19 mouse cellular contexts compared by ENCODE assay signal in the genomic region with DNA sequence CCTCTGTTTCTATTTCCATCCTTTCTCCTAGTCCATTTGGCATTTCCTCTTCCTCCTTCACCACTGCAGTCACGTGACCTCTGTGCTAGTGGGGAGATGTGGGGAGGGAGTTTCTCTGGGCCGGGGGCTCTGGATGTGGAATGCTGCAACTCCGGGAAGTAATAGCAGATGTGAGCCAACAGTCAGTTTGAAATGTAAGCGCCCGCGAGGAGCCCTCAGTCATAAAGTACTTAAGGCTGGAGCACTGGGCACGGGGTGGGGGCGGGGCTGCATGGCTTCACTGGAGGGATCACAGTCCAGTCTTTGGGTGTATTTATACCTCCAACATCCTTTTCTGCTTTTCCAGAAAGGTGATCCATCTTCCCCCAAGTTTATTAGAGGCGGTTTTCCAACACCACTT.
A peak's percentile ranks its signal among the peaks of the same experiment; 100 is the strongest.
DNase-seq lines count a peak whose midpoint lies in the region; ATAC-seq and TF ChIP-seq lines count a peak whose summit lies in the region.
"Had no signal": no experiment of that assay in that cellular context is flagged by ENCODE, and none has a peak within 500 bp of the region (broad histone marks: within the 10 kb centered on the region; RNA-seq: fewer than 3 reads in every experiment).

No protein-coding gene starts in this region.

- H3K27me3 ChIP-seq in lung, embryonic 16.5 days (ENCODE audit: control insufficient read depth, insufficient read depth, low read depth, low read length), result no peaks in the 10 kb centered on the region
- H3K27me3 ChIP-seq in intestine, embryonic 16.5 days (replicated peaks; ENCODE audit: control insufficient read depth, insufficient read depth, low read length), result no peaks in the 10 kb centered on the region
- H3K27me3 ChIP-seq in heart, adult 2 months (ENCODE audit: control insufficient read depth, insufficient read depth, low read length), result no peaks in the 10 kb centered on the region
- H3K27me3 ChIP-seq: lung, embryonic 15.5 days had no signal

- WGBS in lung, embryonic 16.5 days, result 30% methylated on average over 9 of the region's 9 CpGs
- WGBS in intestine, embryonic 16.5 days, result 34% methylated on average over 9 of the region's 9 CpGs
- 68% methylated on average over 9 of the region's 9 CpGs for WGBS in heart, adult 2 months

- no peaks in the 10 kb centered on the region for H3K9me3 ChIP-seq in lung, embryonic 16.5 days (ENCODE audit: control insufficient read depth, low read length)
- no peaks in the 10 kb centered on the region for H3K9me3 ChIP-seq in intestine, embryonic 16.5 days (ENCODE audit: control insufficient read depth, low read length)
- H3K9me3 ChIP-seq: forebrain, embryonic 15.5 days; heart, embryonic 10.5 days; lung, embryonic 15.5 days; midbrain, embryonic 12.5 days had no signal

- H3K4me1 ChIP-seq in lung, embryonic 16.5 days (replicated peaks; ENCODE audit: control insufficient read depth, insufficient read depth, low read length), result no peaks in the 10 kb centered on the region; the same call in 1 of the 2 replicates
- peaks cover 13% of the 10 kb centered on the region; the same call in 1 of the 2 replicates for H3K4me1 ChIP-seq in intestine, embryonic 16.5 days (ENCODE audit: control insufficient read depth, insufficient read depth, low read length)
- H3K4me1 ChIP-seq in heart, adult 2 months (ENCODE audit: control insufficient read depth, insufficient read depth, low read length), result no peaks in the 10 kb centered on the region

- no peaks in the 10 kb centered on the region for H3K36me3 ChIP-seq in lung, embryonic 16.5 days (ENCODE audit: control insufficient read depth, insufficient read depth, low read length)
- H3K36me3 ChIP-seq in intestine, embryonic 16.5 days (ENCODE audit: control insufficient read depth, insufficient read depth, low read length), result no peaks in the 10 kb centered on the region
- no peaks in the 10 kb centered on the region for H3K36me3 ChIP-seq in heart, adult 2 months (ENCODE audit: control insufficient read depth, insufficient read depth, low read length)
- H3K36me3 ChIP-seq: forebrain, embryonic 15.5 days; heart, embryonic 10.5 days; lung, embryonic 15.5 days; midbrain, embryonic 12.5 days had no signal

- no peak for TF ChIP-seq CTCF in heart, adult 2 months (IDR thresholded peaks at IDR 0.05)

- no peak overlapping the region for H3K4me3 ChIP-seq in lung, embryonic 16.5 days (ENCODE audit: low read length)
- no peak overlapping the region for H3K4me3 ChIP-seq in intestine, embryonic 16.5 days (ENCODE audit: low read length)
- no peak overlapping the region for H3K4me3 ChIP-seq in heart, adult 2 months
- H3K4me3 ChIP-seq: forebrain, embryonic 15.5 days; heart, embryonic 10.5 days; lung, embryonic 15.5 days; midbrain, embryonic 12.5 days; myocyte had no signal

- no peak overlapping the region for H3K4me2 ChIP-seq in lung, embryonic 16.5 days (ENCODE audit: low read depth, low read length)
- H3K4me2 ChIP-seq in intestine, embryonic 16.5 days (ENCODE audit: low read depth, low read length), result no peak overlapping the region
- H3K4me2 ChIP-seq: forebrain, embryonic 15.5 days; lung, embryonic 15.5 days; midbrain, embryonic 12.5 days had no signal

- intact Hi-C loops in heart, adult 2 months (cut with DNase I), result no loop called here

- no peak overlapping the region for H3K9ac ChIP-seq in lung, embryonic 16.5 days (ENCODE audit: low read length)
- H3K9ac ChIP-seq in intestine, embryonic 16.5 days (ENCODE audit: low read depth, low read length), result no peak overlapping the region
- H3K9ac ChIP-seq in heart, adult 2 months (ENCODE audit: low read depth, low read length), result no peak overlapping the region
- H3K9ac ChIP-seq: forebrain, embryonic 15.5 days; lung, embryonic 15.5 days; midbrain, embryonic 12.5 days had no signal

- no peak for TF ChIP-seq POLR2A in heart, adult 2 months (IDR thresholded peaks at IDR 0.05; ENCODE audit: insufficient read depth, low read depth, low read length)

- H3K27ac ChIP-seq in lung, embryonic 16.5 days (ENCODE audit: low read length), result no peak overlapping the region
- no peak overlapping the region for H3K27ac ChIP-seq in intestine, embryonic 16.5 days (ENCODE audit: low read length)
- no peak overlapping the region for H3K27ac ChIP-seq in heart, adult 2 months
- H3K27ac ChIP-seq: forebrain, embryonic 15.5 days; heart, embryonic 10.5 days; lung, embryonic 15.5 days; midbrain, embryonic 12.5 days had no signal

- 0 out of 2 replicates have a peak, but pooled peaks have one; percentile 39 for ATAC-seq in lung, embryonic 16.5 days (ENCODE audit: low read depth)
- ATAC-seq in intestine, embryonic 16.5 days, result peak; percentile 54
- ATAC-seq: forebrain, embryonic 15.5 days; hindbrain, embryonic 16.5 days had no signal

- H3K79me2 ChIP-seq in heart, adult 2 months (replicated peaks; ENCODE audit: control insufficient read depth, insufficient read depth, low read length), result no peaks in the 10 kb centered on the region

- TF ChIP-seq EP300 in heart, adult 2 months (IDR thresholded peaks at IDR 0.05; ENCODE audit: insufficient read depth, low read depth, low read length), result no peak

- DNase-seq in embryo, embryonic 10.5 days (ENCODE audit: low spot score), result peak; percentile 53
- no peak for DNase-seq in embryo, embryonic 9.5 days (ENCODE audit: extremely low spot score)
- no peak for DNase-seq in lung, postnatal 14 days
- DNase-seq in mesoderm, embryonic 11.5 days (ENCODE audit: low read depth, low spot score), result peak; percentile 67
- DNase-seq in heart, adult 2 months, result no peak
- DNase-seq in cerebellum, postnatal 4 days (ENCODE audit: low spot score in 2 of 2), result no peak
- DNase-seq: adrenal gland, adult 2 months; cerebellum, adult 9-11 months; gastrocnemius, postnatal 10 days; layer of hippocampus, adult 9-11 months; right cerebral cortex, postnatal 14 days had no signal

Comparison
In these comparisons a context has a peak if more than half of its experiments do, and no peak if none do; other contexts are left out.
1. DNase-seq: peak in embryo, embryonic 10.5 days (single experiment) and mesoderm, embryonic 11.5 days (single experiment); none in embryo, embryonic 9.5 days (single experiment), lung, postnatal 14 days (single experiment), heart, adult 2 months (0 of 2) and cerebellum, postnatal 4 days (0 of 2).